Mouse (Mus musculus): ENCODE measurements at regions not wholly inside any gene's neighbourhood (a gene's known extent, or its start where the extent isn't known, plus 50 kb on each side); places are given as distances from the start of the nearest gene placed in this dataset.

DNA sequence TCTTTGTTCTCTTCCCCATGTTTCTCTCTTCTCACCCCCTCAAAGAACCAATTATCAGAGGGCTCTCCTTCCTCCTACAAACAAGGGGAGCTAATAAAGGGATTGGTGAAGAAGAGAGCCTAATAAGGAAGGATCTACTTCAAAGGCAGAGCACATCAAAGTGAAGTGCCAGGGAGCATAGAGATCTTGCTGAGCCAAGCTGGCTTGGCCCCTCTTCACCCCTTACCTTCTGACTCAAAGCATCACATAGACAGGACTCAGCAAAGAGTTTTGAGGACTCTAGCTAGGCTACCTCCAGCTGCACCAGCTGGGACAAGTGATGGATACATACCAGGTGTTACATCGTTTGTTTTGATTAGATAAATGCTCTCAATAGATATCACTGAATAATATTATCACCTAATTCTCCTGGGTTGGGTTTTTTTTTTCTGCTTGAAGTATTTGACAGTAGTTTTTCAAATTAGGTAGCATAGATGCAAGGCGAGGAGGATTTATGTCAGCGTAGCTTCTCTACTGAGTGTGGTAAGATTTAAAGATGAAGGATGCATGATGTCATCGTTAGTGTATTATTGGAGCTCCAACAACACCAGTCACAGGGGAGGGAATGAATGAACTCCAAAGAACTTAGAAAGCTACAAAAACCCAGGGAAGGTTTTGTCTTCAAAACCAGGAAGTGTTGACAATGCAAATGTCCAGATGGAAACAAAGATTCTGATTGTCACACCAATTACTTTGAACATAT, 69.1 kb upstream of the Prr30 start:
- ATAC-seq (no peak), DNase-seq (ENCODE audit: low spot score) (no peak)
- Histone ChIP-seq H3K27me3 (ENCODE audit: insufficient read depth, low read length) (no peaks in the 10 kb centered on the region), H3K4me1 (ENCODE audit: insufficient read depth, low read length) (no peaks in the 10 kb centered on the region), H3K9me3 (ENCODE audit: low read length) (no peaks in the 10 kb centered on the region), H3K36me3 (ENCODE audit: insufficient read depth, low read length) (no peaks in the 10 kb centered on the region), H3K9ac (replicated peaks; ENCODE audit: low read length) (no peak overlapping the region), H3K4me3 (ENCODE audit: low read length) (no peak overlapping the region), H3K4me2 (ENCODE audit: low read depth, low read length) (no peak overlapping the region), H3K27ac (no peak overlapping the region)
- WGBS: 76% methylated on average over 4 of the region's 4 CpGs
- TF ChIP-seq CTCF (IDR thresholded peaks at IDR 0.05; ENCODE audit: low read depth): no peak

DNA sequence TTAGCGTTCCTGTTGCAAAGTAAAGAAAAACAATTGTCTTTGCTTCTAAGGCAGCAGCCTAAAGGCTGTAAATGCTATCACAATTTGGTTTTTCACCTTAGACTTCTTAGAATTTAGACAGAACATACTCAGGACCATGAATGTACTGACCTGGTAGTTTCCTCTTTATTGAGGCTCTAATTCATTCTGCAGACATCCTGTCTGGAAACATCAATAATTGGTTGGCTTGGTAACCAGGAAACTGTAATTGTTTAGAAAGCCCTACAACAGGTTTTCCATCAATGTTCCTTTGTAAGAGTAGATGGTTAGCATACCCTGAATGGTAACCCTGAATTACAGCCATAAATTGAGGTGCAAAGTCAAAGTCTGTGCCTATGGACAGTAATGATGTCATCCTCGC, 67.4 kb upstream of the Prr30 start:
- Histone ChIP-seq H3K27me3 (ENCODE audit: insufficient read depth, low read length) (no peaks in the 10 kb centered on the region), H3K4me2 (ENCODE audit: low read depth, low read length) (no peak overlapping the region), H3K9ac (replicated peaks; ENCODE audit: low read length) (no peak overlapping the region), H3K27ac (no peak overlapping the region), H3K9me3 (ENCODE audit: low read length) (no peaks in the 10 kb centered on the region), H3K4me1 (ENCODE audit: insufficient read depth, low read length) (no peaks in the 10 kb centered on the region), H3K36me3 (ENCODE audit: insufficient read depth, low read length) (no peaks in the 10 kb centered on the region), H3K4me3 (ENCODE audit: low read length) (no peak overlapping the region)
- DNase-seq (ENCODE audit: low spot score) (no peak), ATAC-seq (no peak)
- 88% methylated on average over 2 of the region's 2 CpGs for WGBS
- no peak for TF ChIP-seq CTCF (IDR thresholded peaks at IDR 0.05; ENCODE audit: low read depth)

Measured in hindbrain, postnatal 0 days (tissue).